Mouse (Mus musculus) liver, embryonic 14.5 days (tissue): ENCODE data around the gene Vwce.

Source experiments
- CTCF ChIP-seq: IDR thresholded peaks from 2 replicates; pipeline ENCODE4 v1.5.1; 2016; ENCODE audit warnings: antibody characterized with exemption, low read depth, control low read depth
- EP300 ChIP-seq: IDR thresholded peaks from 2 replicates; pipeline ENCODE4 v1.6.1; 2016; ENCODE audit warnings: antibody characterized with exemption, low read depth

GRCm38 (mm10) chr19:10661919-10662318 is 27.9 kb downstream of the Vwce start:
- no peak for TF ChIP-seq CTCF
- peak; percentile 84 for TF ChIP-seq EP300
